Mouse (Mus musculus) forebrain, embryonic 15.5 days (tissue): ENCODE measurements at regions not wholly inside any gene's neighbourhood (a gene's known extent, or its start where the extent isn't known, plus 50 kb on each side); places are given as distances from the start of the nearest gene placed in this dataset.
"Not testable (repeated sequence)": the region's sequence is repeated elsewhere in the genome, so short reads cannot be mapped to it uniquely, and the experiment has no call there.

Source experiments
- ATAC-seq: fragments of 200-750 bp; cut with Nextera tagmentation; replicated peaks from 2 replicates; pipeline ENCODE4 v1.8.0; 2017; ENCODE audit warnings: mild to moderate bottlenecking, moderate TSS enrichment, moderate library complexity
- H3K27ac ChIP-seq: fragments of 300-500 bp; sonication (generic); replicated peaks from 2 replicates; pipeline ENCODE4 v1.5.1; 2015; ENCODE audit warnings: mild to moderate bottlenecking, inconsistent platforms
- H3K27me3 ChIP-seq: fragments of 300-500 bp; sonication (generic); 2 replicates; pipeline ENCODE4 v1.6.1; 2015; ENCODE audit warnings: inconsistent platforms
- H3K36me3 ChIP-seq: fragments of 300-500 bp; sonication (generic); 2 replicates; pipeline ENCODE4 v1.6.1; 2015; ENCODE audit warnings: mild to moderate bottlenecking, inconsistent platforms
- H3K4me1 ChIP-seq: fragments of 300-500 bp; sonication (generic); 2 replicates; pipeline ENCODE4 v1.6.1; 2015; ENCODE audit warnings: inconsistent platforms
- H3K4me2 ChIP-seq: fragments of 300-500 bp; sonication (generic); replicated peaks from 2 replicates; pipeline ENCODE4 v1.6.1; 2015; ENCODE audit warnings: mild to moderate bottlenecking, inconsistent platforms
- H3K4me3 ChIP-seq: fragments of 300-500 bp; sonication (generic); 2 replicates; pipeline ENCODE4 v1.5.1; 2015; ENCODE audit warnings: mild to moderate bottlenecking, inconsistent platforms
- H3K9ac ChIP-seq: fragments of 300-500 bp; sonication (generic); replicated peaks from 2 replicates; pipeline ENCODE4 v1.6.1; 2015; ENCODE audit warnings: mild to moderate bottlenecking, inconsistent platforms
- H3K9me3 ChIP-seq: fragments of 300-500 bp; sonication (generic); 2 replicates; pipeline ENCODE4 v1.6.1; 2016; ENCODE audit warnings: inconsistent platforms
- WGBS: fragments of 180-500 bp; shearing (Covaris S2); methylation state at CpG from one replicate; pipeline ENCODE4 v1.1.7; 2015; ENCODE audit warnings: mixed read lengths; 5-methylcytosine and 5-hydroxymethylcytosine counted together

GRCm38 (mm10) chr6:22716864-22717557 lies 158.3 kb upstream of the Ptprz1 start:
- peak overlapping the region; percentile 76 for H3K27ac ChIP-seq
- peak; percentile 70 for ATAC-seq
- 65% methylated on average over 4 of the region's 4 CpGs for WGBS

GRCm38 (mm10) chr6:22716144-22716856 lies 159.0 kb upstream of the Ptprz1 start:
- Histone ChIP-seq H3K4me1 (peaks cover 19% of the 10 kb centered on the region), H3K36me3 (no peaks in the 10 kb centered on the region), H3K27ac (peak overlapping the region; percentile 76), H3K9ac (no peak overlapping the region), H3K4me2 (0 out of 2 replicates have a peak overlapping the region, but pooled peaks have one; percentile 1), H3K9me3 (no peaks in the 10 kb centered on the region), H3K4me3 (no peak overlapping the region), H3K27me3 (no peaks in the 10 kb centered on the region)
- ATAC-seq, result peak; percentile 78
- WGBS, result 21% methylated on average over 7 of the region's 7 CpGs

More at GRCm38 (mm10) chr6:22716864-22717557, 158.3 kb upstream of the Ptprz1 start:
- Histone ChIP-seq H3K4me1 (peaks cover 19% of the 10 kb centered on the region), H3K36me3 (no peaks in the 10 kb centered on the region), H3K4me3 (no peak overlapping the region), H3K9ac (no peak overlapping the region), H3K9me3 (no peaks in the 10 kb centered on the region), H3K4me2 (no peak overlapping the region), H3K27me3 (no peaks in the 10 kb centered on the region)

- no peak overlapping the region for H3K4me3 ChIP-seq
- H3K4me1 ChIP-seq, result no peaks in the 10 kb centered on the region
- no peaks in the 10 kb centered on the region for H3K9me3 ChIP-seq
- no peaks in the 10 kb centered on the region for H3K36me3 ChIP-seq
- H3K27me3 ChIP-seq, result no peaks in the 10 kb centered on the region
- no peak overlapping the region for H3K9ac ChIP-seq
- no peak for ATAC-seq
- no peak overlapping the region for H3K27ac ChIP-seq
- no peak overlapping the region for H3K4me2 ChIP-seq
Measured at GRCm38 (mm10) chr6:22698187-22698586, 177.1 kb upstream of the Ptprz1 start.

DNA sequence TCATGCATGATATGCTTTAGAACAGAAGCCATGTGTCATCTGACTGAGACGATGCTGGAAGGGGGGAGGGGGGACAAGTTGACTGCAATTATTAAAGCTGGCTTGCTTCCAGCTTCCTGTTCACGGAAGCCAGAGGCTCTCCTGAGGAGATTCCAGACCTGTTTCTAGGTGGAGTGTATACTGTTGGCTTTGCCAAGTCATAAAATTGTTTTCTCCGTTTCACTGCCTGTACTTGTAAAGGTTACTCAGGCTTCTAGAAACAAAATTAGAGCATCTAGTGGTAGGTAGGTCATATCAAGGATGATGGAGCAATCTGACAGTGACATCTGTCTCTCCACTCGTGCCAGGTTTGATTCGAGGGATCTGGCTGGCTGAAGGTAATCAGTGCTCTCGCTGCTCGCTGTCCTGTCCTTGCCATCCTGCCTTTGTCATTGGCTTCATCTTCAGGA lies 186.6 kb upstream of the Ptprz1 start:
- H3K9me3 ChIP-seq, result no peaks in the 10 kb centered on the region
- H3K4me2 ChIP-seq, result no peak overlapping the region
- WGBS, result 42% methylated on average over 7 of the region's 7 CpGs
- H3K9ac ChIP-seq, result no peak overlapping the region
- peaks cover 7% of the 10 kb centered on the region for H3K4me1 ChIP-seq
- ATAC-seq, result peak; percentile 67
- no peaks in the 10 kb centered on the region for H3K36me3 ChIP-seq
- H3K27me3 ChIP-seq, result no peaks in the 10 kb centered on the region
- no peak overlapping the region; the same call in 1 of the 2 replicates for H3K27ac ChIP-seq
- H3K4me3 ChIP-seq, result no peak overlapping the region

- H3K27ac ChIP-seq, result peak overlapping the region; percentile 40; the same call in 1 of the 2 replicates
- H3K4me2 ChIP-seq, result no peak overlapping the region
- H3K36me3 ChIP-seq, result no peaks in the 10 kb centered on the region
- 0% methylated on average over 1 of the region's 1 CpGs for WGBS
- H3K9ac ChIP-seq, result no peak overlapping the region
- no peaks in the 10 kb centered on the region for H3K27me3 ChIP-seq
- peak; percentile 69 for ATAC-seq
- H3K4me3 ChIP-seq, result no peak overlapping the region
- peaks cover 16% of the 10 kb centered on the region for H3K4me1 ChIP-seq
- no peaks in the 10 kb centered on the region for H3K9me3 ChIP-seq
Measured at GRCm38 (mm10) chr6:22674586-22674929, 200.7 kb upstream of the Ptprz1 start.

DNA sequence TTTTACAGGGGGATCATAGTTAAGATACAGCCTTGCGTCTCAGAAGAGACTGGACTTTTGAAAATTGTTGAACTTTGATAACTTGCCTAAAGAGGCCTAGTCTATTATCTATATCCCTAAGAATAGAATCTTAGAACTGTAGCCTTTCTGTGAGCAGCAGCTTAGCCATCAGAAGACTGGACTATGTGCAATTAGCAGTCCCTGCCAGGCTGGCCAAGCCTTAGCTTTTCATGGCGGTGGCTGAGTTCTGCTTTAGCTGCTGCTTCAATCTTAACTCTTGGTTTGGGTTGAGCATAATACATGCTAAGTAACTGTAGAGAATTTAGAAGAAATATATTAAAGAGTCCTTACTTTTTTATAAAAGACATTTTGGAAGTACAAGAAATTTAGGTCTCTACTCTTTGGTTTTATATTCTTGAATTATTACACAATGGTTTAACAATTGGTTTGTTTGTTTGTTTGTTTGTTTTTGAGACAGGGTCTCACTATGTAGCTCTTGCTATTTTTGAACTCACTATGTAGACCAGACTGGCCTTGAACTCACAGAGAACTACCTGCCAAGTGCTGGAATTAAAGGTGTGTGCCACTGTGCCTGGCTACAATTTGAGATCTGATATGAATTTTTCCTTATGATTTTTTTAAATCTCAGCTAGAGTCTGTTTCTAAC lies 201.2 kb upstream of the Ptprz1 start:
- no peak overlapping the region for H3K4me2 ChIP-seq
- no peak overlapping the region for H3K9ac ChIP-seq
- H3K27ac ChIP-seq, result peak overlapping the region; percentile 55
- WGBS, result 21% methylated on average over 2 of the region's 2 CpGs
- ATAC-seq, result 0 out of 2 replicates have a peak, but pooled peaks have one; percentile 53
- H3K4me3 ChIP-seq, result no peak overlapping the region
- no peaks in the 10 kb centered on the region for H3K9me3 ChIP-seq
- H3K4me1 ChIP-seq, result peaks cover 16% of the 10 kb centered on the region
- no peaks in the 10 kb centered on the region for H3K36me3 ChIP-seq
- H3K27me3 ChIP-seq, result no peaks in the 10 kb centered on the region

DNA sequence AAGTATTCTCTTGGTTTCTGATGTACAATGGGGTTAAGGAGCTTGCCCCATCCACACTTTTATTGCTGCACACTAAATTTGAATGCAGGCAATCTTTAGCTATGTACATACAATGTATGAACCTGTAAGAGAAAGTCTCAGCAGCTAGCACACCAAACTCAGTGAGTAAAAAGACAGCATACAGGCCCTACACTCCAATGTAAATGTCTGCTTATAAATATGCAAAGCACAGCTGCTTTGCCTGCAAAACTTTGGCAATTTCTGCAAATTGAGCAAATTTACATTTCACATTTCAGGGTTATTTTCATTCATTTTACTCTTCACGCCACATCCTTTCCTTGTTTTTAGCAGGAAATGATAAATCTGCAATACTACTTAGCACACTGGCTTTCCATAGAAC lies 203.8 kb upstream of the Ptprz1 start:
- Histone ChIP-seq H3K9me3 (no peaks in the 10 kb centered on the region), H3K27me3 (no peaks in the 10 kb centered on the region), H3K4me2 (no peak overlapping the region), H3K4me1 (peaks cover 16% of the 10 kb centered on the region), H3K4me3 (no peak overlapping the region), H3K9ac (no peak overlapping the region), H3K27ac (peak overlapping the region; percentile 51), H3K36me3 (no peaks in the 10 kb centered on the region)
- WGBS, result 33% methylated on average over 1 of the region's 1 CpGs
- ATAC-seq, result no peak

DNA sequence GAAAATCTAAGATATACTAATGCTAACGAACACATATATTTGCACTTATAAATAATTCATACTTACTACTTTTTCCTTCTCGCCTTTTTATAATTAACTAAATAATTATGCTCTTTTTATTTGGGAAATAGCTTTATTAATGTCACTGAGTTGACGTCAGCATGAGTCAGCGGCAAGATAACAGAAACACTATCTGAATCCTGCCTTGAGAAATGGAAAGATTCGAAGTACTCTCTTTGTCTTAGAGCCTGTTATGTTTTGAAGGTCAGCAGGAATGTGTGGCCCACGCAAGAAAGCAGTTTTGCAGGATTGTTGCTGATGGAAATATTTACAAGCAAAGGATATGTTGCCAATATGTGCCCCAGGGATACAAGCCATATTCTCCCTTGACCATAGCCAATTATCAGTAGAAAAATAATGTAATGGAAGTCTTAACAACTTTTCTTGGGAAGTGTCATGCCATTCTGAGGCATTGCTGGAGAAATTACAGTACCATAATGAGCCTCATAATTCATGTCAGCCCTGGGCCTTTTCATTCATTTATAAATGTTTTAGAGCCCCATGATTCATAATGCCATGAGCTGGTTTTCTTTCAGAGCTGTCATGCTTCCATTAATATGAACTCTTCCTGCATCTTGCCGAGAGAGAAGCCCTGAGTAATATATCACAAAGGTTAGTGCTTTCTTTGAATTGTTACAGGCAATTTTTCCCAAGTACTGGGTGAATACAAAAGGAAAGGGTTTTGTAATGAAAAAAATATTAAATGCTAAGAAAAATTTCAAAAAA lies 206.9 kb upstream of the Ptprz1 start:
- ATAC-seq, result no peak
- Histone ChIP-seq H3K27me3 (no peaks in the 10 kb centered on the region), H3K27ac (no peak overlapping the region), H3K9me3 (no peaks in the 10 kb centered on the region), H3K4me1 (peaks cover 13% of the 10 kb centered on the region), H3K36me3 (no peaks in the 10 kb centered on the region), H3K4me3 (no peak overlapping the region), H3K9ac (no peak overlapping the region), H3K4me2 (no peak overlapping the region)
- WGBS, result 70% methylated on average over 7 of the region's 7 CpGs

GRCm38 (mm10) chr6:22657401-22657800 lies 217.9 kb upstream of the Ptprz1 start:
- 95% methylated on average over 15 of the region's 15 CpGs for WGBS
- not testable (repeated sequence) for H3K27me3 ChIP-seq, H3K4me3 ChIP-seq, H3K36me3 ChIP-seq, H3K9me3 ChIP-seq, ATAC-seq, H3K9ac ChIP-seq, H3K27ac ChIP-seq, H3K4me2 ChIP-seq, H3K4me1 ChIP-seq

DNA sequence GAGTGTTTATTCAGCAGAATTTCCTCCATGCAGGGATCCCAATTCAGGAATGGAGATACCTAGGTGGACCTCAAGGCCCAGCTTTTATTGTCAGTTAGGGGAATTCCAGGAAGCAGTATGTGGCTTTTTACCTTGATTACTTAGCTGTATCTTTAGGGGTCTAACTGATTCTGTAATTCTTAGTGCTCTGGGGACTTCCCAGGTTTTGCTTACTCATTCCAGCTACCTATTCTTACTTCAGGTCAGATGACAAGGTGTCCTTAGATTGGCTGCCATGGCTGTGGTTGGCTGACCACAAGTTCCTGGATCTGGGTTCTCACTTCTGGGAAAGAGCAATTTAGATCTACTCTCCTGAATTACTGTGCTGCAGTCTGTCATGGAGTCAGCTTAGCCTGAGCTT lies 235.2 kb upstream of the Ptprz1 start:
- no peaks in the 10 kb centered on the region for H3K27me3 ChIP-seq
- no peaks in the 10 kb centered on the region for H3K36me3 ChIP-seq
- H3K9ac ChIP-seq, result no peak overlapping the region
- no peak overlapping the region for H3K4me2 ChIP-seq
- H3K4me1 ChIP-seq, result 0 out of 2 replicates have a peak, but pooled peaks cover under 1% of the 10 kb centered on the region
- no peak for ATAC-seq
- H3K27ac ChIP-seq, result no peak overlapping the region
- H3K4me3 ChIP-seq, result no peak overlapping the region
- no peaks in the 10 kb centered on the region for H3K9me3 ChIP-seq

DNA sequence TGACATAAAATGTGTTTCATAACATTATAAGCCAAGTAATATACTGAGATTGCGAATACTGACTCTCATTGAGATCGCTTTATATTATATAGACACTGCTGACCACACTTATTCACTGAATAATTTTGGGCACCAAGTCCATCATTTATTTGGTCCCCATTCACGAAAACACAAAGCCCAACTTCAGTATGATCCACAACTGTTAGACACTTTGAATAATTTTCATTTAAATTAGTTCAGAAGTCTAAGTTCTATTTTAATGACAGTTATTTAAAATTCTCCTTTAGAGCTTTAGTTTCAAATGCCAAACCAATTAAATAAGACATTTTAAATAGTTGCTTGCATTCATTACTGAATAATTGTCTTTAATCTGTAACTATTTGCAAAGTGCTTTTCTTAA lies 240.2 kb upstream of the Ptprz1 start:
- no peak overlapping the region for H3K4me2 ChIP-seq
- 36% methylated on average over 3 of the region's 3 CpGs for WGBS
- no peaks in the 10 kb centered on the region for H3K27me3 ChIP-seq
- no peaks in the 10 kb centered on the region for H3K36me3 ChIP-seq
- 0 out of 2 replicates have a peak overlapping the region, but pooled peaks have one; percentile 3 for H3K27ac ChIP-seq
- 0 out of 2 replicates have a peak, but pooled peaks cover 9% of the 10 kb centered on the region for H3K4me1 ChIP-seq
- peak; percentile 63 for ATAC-seq
- H3K9ac ChIP-seq, result no peak overlapping the region
- no peaks in the 10 kb centered on the region for H3K9me3 ChIP-seq
- no peak overlapping the region for H3K4me3 ChIP-seq
